Mouse (Mus musculus): ENCODE data around the gene Tm4sf20. TPM values are rescaled to one million over a fixed set of nuclear protein-coding genes. Genes with fewer than 3 reads are reported as not detected.

Tm4sf20 gene
- total RNA-seq, 2 experiments from 2014 or later: not detected

DNA sequence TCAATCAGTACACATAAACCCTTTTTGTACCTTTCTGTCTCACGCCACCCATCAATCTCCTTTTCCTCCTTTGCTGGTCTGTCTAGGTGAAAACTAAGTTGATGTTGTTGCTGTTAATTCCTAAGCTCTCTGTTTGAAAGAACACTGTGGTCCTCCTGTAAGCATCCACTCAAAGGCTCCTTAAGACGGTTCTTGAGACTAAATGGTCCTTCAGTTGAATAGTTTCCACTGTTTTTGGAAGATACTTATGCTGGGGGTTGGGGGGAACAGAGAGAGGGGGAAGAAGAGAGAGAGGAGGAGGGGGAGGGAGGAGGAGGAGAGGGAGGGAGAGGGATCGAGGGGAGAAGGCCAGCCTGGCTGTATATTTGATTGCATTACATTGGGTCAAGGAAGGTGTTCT is 15.3 kb upstream of the Tm4sf20 start:
- ATAC-seq (replicated peaks; ENCODE audit: poor library complexity, severe bottlenecking): no peak

DNA sequence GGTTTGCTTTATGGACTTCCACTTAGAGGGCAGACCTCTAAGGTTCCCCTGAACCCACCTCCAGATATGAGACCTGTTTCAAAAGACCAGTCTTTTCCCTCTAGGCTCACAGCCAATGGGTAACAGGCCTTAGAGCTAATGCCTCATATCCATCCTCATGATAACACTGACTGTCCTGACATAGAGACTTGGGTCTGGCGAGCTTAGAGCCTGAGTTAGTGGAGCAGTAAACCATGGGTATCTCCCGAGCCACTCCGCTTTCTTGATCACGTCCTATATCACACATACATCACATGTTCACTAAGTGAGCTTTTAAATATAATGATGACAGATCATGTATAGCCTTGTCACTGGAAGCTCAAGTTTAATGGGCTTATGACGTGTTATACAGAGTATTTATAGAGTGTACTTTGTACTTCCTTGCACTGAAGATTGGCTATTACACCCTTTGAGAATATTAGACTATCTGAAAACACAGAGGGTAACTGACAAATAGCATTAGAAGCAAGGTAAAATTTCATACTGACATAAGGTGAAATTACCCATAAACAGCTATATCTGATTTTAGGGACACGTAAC is 11.2 kb upstream of the Tm4sf20 start:
- ATAC-seq (replicated peaks; ENCODE audit: poor library complexity, severe bottlenecking): no peak

DNA sequence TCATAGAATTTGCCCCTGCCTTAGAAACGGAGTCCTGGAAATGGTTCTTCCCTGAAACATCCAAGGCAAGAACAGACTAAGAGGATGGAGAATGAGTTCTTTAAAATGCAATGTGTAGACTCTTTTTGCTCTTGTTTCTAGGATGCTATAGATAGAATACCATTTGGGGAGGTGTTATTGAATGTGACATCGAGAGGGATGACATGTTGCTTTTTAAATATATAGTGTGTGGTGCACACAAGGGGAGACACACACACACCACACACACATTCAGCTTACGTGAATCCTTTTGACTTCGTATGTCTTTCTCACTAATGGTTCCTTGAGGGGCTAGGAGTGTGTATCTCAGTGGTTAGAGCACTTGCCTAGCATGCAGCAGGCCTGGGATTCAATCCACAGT is 7.0 kb upstream of the Tm4sf20 start:
- no peak for ATAC-seq (replicated peaks; ENCODE audit: poor library complexity, severe bottlenecking)

DNA sequence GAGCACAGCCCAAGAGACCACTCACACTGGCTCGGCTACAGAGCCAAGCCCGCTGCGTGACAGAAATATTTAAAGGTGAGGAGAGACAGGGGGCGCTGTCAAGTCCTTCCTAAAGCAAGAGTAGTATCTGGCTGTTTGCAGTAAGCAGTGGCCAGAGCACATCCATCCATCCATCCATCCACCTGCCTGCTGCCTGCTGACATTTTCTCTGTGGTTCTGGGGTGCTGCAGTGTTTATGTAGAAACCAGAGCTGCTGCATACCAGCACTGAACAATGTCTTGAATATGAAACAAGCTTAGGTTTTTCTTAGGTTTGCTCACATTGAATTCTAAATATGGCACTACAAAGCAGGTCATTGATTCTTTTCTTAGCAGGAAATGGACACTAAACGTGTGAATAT is 4.9 kb upstream of the Tm4sf20 start:
- ATAC-seq (replicated peaks; ENCODE audit: poor library complexity, severe bottlenecking): no peak

DNA sequence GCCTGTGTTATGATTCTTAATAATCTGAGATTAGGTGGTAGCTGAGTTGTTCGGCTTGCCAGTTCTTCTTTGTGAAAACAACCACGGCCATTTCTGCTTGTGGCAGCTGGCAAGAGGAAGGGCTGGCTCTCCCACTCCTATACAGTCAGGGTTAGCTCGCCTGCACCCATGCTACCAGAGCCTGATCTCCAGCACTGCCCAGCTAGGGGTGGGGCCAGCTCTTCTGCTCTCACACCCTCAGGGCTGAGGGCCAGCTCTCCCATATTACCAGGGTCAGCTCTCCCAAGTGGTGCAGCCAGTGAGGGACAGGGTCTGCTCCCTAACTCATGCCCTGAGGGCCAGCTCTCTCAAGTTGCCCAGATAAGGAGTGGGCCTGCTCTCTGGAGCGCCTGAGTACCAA is 4.2 kb upstream of the Tm4sf20 start:
- no peak for ATAC-seq (replicated peaks; ENCODE audit: poor library complexity, severe bottlenecking)

DNA sequence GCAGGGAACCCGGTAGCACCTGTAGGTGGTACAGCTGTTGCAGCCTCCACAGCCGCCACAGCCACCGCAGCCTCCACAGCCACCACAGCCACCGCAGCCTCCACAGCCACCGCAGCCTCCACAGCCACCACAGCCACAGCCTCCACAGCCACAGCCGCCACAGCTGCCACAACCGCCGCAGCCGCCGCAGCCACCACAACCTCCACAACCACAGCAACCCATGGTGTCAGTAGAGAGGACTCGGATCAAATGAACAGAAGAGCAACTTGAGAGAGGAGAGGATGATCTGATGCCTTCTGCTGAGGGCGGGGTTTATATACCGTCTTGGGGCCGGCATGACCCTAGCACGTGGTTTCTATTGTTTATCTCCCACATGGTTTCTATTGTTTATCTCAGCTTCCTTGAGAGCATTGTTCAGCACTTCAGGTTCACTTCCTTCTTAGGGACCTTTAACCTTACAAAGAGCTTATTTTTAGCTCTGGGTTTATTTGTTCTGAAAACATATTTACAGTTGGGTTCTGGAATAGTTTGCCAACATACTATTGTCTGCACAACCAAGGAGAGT is 2.8 kb upstream of the Tm4sf20 start, which contains the start of gene Gm47791:
Gene Gm47791, minus strand, starts transcription at position 222 of the 565 bp plus-strand sequence.
- no peak for ATAC-seq (replicated peaks; ENCODE audit: poor library complexity, severe bottlenecking)

DNA sequence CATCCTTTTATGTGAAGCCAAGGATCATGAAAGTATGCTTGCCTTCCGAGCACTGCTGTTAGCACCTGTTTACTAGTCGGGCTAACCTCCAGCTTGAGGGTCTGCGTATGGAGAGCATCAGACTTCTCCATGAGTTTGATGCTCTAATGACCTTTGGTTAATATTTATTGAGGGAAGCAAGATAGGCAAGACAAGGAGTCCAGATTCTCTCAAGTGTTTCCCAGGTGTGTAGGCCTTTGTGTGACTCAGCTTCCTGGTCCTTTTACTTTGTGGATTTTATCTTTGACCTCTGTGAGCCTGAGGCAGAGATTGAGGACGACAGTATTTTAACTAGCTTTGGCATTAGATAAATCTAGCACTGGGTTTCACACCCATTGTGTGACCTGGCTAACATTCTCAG is 1.6 kb downstream of the Tm4sf20 start:
- ATAC-seq (replicated peaks; ENCODE audit: poor library complexity, severe bottlenecking): no peak

DNA sequence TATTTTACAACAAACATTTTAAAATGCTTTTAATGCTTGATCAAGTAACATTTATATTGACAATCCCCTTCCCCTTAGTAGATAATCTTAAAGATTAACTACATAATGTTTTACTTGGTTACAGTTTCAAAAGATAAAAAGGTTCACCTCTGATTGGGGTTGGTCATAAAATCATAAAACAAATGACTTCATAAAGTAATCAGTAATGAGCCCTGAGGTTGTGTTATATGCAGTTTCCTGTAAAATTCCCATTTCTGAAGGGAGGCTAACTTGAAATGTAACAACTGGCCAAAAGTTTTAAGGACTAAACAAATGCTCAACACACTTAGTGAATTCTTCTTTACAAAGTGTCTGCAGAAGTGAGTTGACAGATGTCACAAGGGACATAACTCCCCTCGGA is 2.0 kb downstream of the Tm4sf20 start:
- ATAC-seq (replicated peaks; ENCODE audit: poor library complexity, severe bottlenecking): no peak

DNA sequence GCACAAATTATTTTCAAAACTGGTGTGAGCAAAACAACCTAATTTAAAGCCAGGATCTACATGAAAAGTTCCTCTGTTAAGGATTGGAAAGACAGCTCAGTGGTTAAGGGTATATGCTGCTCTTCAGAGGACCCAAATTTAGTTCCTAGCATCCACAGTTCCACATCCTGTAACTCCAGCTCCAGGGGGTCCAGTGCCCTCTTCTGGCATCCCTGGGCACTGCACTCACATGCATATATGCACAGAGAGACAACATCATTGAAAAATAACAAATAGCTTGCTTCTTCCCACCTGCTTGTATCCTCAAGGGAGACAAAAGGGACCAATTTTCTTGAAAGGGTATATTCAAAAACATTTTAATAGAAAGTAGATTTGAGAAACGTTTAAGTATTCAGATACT is 6.0 kb downstream of the Tm4sf20 start:
- 0 out of 2 replicates have a peak, but pooled peaks have one; percentile 12 for ATAC-seq (replicated peaks; ENCODE audit: poor library complexity, severe bottlenecking)

DNA sequence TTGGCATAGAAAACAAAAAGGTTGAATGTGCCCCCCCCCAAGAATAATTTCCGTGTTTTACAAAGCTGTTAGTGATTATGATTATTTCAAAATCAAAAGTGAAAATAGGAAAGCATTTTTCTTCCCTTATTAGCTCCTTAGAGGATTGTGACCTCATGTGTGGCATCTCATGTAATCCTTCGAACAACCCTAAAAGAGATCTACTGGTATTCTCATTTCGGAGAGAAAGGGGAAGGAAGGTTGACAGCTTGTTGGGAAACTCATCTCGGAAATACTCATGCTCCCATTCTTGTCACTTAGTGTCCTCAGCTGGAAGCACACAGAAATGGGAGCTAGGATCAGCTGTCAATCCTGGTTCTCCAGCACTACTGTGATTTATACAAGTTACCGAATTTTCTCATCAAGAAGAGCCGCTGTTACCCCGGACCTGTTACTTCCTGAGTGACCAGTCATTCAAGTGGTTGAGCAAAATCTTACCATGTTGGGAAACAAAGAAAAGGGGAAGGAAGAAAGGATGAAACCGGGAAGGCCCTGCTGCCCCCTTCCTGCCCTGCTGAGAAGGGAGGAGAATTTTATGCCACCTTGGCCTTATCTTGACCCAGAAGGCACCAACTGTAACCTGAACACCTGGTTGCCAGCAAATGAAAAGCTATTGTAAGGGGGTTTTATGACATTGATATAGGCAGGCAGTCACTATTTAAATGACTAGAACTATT is 6.6 kb downstream of the Tm4sf20 start:
- peak; percentile 89 for ATAC-seq (replicated peaks; ENCODE audit: poor library complexity, severe bottlenecking)

DNA sequence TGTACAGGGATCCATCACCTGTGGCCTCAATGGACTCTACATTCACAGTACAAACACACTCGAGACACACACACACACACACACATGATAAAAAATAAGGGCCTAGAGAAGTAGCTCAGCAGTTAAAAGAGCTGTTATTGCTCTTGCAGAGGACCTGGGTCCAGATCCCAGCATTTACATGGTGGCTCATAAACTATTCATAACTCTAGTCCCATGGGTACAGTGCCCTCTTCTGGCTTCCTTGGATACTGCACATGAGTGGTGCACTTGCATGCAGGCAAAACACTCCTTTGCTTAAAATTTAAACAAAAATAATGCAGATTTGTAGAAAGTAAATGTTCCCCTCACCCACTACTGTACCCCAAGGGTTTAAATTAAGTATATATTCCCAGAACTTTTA is 8.7 kb downstream of the Tm4sf20 start:
- ATAC-seq (replicated peaks; ENCODE audit: poor library complexity, severe bottlenecking): 0 out of 2 replicates have a peak, but pooled peaks have one; percentile 28

DNA sequence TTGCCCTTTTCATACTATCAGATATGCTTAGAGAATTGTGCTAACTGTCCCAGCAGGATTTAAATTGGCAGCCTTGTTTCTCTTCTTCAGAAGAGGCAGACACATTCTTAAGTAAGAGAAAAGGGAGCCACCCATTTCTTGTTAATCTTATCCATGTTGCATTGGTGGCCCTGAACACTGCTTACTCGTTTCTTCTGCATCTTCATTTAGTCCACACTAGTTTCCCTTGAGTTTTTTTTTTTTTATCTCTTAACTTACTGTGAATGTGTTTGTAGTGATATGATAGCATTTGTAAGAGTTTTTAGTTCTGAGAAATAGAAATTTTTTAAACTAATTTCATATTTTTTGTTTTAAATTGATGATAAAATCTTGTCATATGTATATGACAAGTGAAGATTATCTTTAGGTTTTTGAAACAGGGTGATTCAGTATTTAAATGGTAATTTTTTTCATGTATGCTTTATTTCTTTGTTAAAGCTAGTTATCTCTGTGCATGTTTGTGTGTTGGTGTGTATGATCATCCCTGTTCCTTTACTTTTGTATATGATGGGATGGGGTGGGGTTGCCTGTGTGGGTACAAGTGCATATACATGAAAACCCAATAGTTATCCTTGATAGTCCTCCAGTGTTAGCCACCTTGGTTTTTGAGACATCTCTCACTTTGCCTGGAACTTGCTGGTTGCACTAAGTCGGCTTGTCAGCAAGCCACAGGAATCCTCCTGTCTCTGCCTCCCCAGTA is 20.4 kb downstream of the Tm4sf20 start:
- no peak for ATAC-seq (replicated peaks; ENCODE audit: poor library complexity, severe bottlenecking)

DNA sequence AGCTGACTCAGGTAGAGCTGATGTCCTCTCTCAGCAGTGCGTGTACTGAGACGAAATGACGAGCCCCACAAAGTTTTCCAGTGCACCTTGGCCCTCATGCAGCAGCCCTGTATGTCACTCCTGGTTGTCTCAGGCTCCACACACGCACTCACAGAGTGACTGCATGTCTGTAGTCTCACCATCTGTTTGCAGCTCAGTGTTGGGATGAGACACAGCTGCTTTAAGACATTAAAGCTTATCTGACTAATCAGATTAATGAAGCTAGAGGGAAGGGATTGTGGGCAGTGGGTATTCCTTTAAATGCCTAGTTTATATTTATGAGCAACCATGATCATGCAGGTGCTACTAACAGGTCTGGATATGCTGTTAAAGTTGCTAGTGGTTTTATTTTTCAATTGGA is 21.9 kb downstream of the Tm4sf20 start:
- no peak for ATAC-seq (replicated peaks; ENCODE audit: poor library complexity, severe bottlenecking)

DNA sequence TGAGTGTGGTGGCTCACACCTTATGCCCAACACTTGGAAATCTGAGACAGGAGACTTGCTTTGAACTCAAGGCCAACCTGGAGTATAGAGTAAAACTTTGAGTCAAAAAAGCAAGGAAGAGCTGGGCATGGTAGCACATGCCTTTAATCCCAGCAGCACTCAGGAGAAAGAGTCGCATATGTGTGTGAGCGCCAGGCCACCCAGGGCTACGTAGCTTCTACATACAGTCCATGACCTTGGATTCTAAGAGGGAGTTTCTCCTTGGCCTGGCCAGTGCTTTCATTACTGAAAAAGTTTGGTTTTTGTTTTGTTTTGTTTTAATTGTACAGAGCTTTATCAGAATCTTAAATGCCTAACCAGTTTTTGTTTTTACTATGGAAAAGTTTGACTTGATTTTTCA is 24.3 kb downstream of the Tm4sf20 start:
- ATAC-seq (replicated peaks; ENCODE audit: poor library complexity, severe bottlenecking): no peak

DNA sequence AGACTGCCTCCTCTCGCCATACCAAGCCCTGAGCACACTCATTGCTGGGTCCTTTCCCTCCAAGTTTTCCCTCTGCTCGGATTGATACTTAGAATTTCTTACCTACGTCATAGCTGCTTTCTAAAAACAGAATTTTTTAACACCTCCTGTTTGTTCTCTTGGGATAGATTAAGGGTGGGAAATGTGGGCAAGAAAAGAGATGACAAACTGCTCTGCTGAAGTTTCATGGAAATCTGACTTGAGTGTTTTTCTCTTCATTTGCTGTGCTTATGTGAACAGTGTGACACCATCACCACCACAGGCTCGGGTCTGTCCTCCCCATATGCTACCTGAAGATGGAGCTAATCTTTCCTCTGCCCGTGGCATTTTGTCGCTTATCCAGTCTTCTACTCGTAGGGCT is 26.7 kb downstream of the Tm4sf20 start:
- ATAC-seq (replicated peaks; ENCODE audit: poor library complexity, severe bottlenecking): no peak

DNA sequence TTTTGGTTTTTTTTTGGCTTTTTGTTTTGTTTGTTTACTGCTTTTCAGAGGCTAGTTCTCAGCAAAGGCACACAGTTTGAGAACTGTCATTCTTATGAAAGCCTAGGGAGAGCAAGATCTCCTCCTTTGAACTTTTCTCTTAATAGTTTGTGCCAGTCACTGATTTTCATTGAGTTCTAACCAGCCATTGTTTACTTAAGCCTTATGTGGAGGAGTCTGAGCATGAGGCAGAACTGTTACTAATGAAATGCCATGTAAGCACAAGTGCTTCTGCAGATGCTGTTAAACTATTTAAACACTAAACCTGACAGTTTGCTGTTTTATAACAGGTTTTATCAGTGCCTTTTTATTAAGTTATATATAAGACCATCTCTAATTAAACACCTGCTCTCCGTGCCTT is 30.2 kb downstream of the Tm4sf20 start:
- ATAC-seq (replicated peaks; ENCODE audit: poor library complexity, severe bottlenecking): no peak

DNA sequence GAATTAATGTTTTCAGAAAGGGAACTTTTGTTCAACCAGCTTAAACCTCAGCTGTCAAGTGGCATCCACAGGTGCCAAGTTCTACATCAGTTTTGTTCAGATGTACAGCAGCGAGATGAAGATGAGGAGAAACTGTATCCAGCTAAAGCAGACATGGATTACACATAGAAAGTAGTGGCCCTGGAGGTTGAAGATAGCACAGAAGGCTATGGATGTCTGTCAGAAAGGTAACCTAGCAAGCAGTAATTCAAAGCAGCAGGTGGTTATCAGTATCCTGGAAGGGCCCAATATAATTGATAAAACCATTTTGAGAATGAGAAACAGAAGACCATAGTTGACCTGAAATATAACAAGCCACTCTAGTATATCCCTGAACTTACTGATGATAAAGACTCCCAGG is 34.9 kb downstream of the Tm4sf20 start:
- no peak for ATAC-seq (replicated peaks; ENCODE audit: poor library complexity, severe bottlenecking)

DNA sequence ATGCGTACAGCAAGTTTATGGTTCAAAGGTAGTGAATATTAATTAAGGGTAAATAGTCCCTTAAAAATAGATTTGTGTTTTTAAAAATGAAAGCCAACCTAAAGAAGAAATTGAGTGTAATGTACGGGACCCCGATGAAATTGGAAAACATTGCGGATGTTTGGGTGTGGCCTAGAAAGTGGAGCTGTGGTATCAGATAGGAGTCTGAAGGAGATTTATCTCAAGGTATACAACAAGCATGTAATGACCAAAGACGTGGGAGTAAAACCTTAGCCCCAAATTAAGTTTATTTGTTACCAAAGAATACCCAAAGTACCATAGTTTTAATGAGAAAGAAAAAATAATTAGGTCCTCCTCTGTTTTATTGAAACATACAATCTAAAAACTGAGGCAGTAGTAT is 41.8 kb downstream of the Tm4sf20 start:
- no peak for ATAC-seq (replicated peaks; ENCODE audit: poor library complexity, severe bottlenecking)

DNA sequence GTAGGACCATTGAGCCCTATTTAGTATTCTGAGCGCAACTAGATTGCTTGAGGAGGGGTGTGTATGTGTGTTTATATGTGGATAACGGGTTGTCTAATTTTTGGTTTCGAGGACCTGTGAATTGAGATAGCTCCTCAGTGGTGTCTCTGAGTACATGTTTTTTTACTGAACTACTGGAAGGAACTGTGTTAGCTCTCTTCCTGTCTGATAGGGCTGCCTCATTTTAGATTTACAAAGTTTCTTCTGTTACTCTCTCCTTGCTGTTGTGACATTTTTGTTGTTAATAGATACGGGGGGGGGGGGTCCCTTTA is 42.4 kb downstream of the Tm4sf20 start:
- no peak for ATAC-seq (replicated peaks; ENCODE audit: poor library complexity, severe bottlenecking)

DNA sequence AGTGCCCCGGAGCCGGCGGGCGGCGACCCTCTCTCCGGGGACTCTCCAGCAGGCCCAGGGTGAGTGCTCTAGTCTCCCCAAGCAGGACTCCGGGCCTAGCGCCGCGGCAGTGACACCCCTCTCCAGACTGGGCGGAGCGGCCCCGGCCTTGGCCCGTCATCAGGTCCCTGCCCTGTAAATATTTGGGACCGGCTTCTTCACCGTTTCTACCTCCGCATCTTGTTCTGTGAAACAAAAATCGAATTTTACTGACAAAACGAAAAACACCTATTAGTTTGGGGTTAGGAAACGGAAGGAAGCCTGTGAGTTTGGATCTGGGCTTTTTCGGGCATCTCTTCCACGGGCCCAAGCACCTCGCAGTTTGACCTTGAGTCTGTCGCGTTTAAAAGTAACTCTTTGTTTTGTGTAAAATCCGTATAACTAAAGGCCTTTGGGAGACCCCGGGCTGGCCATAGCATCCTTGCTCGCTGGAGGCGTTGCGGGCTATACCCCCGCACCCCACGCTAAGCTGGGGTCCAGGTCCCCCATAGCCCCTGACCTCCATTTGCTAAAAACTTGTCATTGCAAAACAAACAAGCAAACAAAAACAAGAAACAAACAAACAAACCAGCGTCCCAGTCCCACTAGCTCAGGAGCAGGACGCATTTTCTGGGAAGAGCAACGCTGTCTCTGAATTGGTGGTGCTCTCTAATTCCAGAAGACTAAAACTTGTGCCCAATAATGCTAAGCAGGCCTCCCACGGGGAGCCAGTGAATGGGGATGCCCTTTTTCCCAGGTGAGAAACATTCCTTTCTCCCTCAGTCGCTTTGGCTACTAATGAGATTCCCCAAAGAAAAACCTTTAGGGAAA is 43.0 kb downstream of the Tm4sf20 start:
- peak; percentile 80 for ATAC-seq (replicated peaks; ENCODE audit: poor library complexity, severe bottlenecking)
